Mouse (Mus musculus) CH12.LX (cell line): Measurements from ENCODE around the gene Tspan9. TPM values are rescaled to one million over a fixed set of nuclear protein-coding genes. Genes with fewer than 3 reads are reported as not detected.

ENCODE experiments used
- DNase-seq: peaks from one replicate; pipeline ENCODE4 v3.0.0-alpha.2; 2013; ENCODE audit errors: extremely low read depth
- H3K27ac ChIP-seq: 2 replicates; pipeline ENCODE4 v1.5.1; 2012; ENCODE audit warnings: low read depth, mild to moderate bottlenecking, control low read depth, moderate library complexity; ENCODE audit not compliant: insufficient read depth
- H3K27me3 ChIP-seq: replicated peaks from 2 replicates; pipeline ENCODE3; 2012; ENCODE audit warnings: inconsistent platforms
- H3K36me3 ChIP-seq, 2 experiments: replicated peaks in 1 of 2; 2 replicates each; pipeline versions ENCODE3 to v1.6.1; 2012; ENCODE audit warnings: inconsistent platforms in 1 of 2, low read length in 1 of 2, mild to moderate bottlenecking in 1 of 2, mixed read lengths in 1 of 2, moderate library complexity in 1 of 2; ENCODE audit not compliant: control insufficient read depth in 1 of 2, insufficient read depth in 1 of 2
- H3K4me1 ChIP-seq, 2 experiments: 2 replicates each; pipeline ENCODE4 v1.6.1; 2012; ENCODE audit warnings: inconsistent platforms in 1 of 2, moderate library complexity in 1 of 2; ENCODE audit not compliant: insufficient read depth in 2 of 2, control insufficient read depth in 1 of 2
- H3K4me2 ChIP-seq: 2 replicates; pipeline ENCODE4 v1.6.1; 2012; ENCODE audit warnings: low read depth, mild to moderate bottlenecking, control low read depth; ENCODE audit not compliant: poor library complexity, insufficient read depth, severe bottlenecking
- H3K4me3 ChIP-seq, 3 experiments: fragments of 150-350 bp in 1 of 3; sonication (generic) in 1 of 3; replicated peaks in 1 of 3; 2 replicates each; pipeline versions ENCODE3 to v1.5.1; 2011 to 2012; ENCODE audit warnings: low read depth in 2 of 3, low read length in 2 of 3, mild to moderate bottlenecking in 2 of 3, moderate library complexity in 2 of 3, control low read depth in 1 of 3, improper control_type of control experiment in 1 of 3, inconsistent platforms in 1 of 3, mixed read lengths in 1 of 3; ENCODE audit not compliant: poor library complexity in 1 of 3
- H3K79me2 ChIP-seq: replicated peaks from 2 replicates; pipeline ENCODE4 v1.6.1; 2012; ENCODE audit warnings: mild to moderate bottlenecking, moderate library complexity; ENCODE audit not compliant: control insufficient read depth, poor library complexity, insufficient read depth, severe bottlenecking; ENCODE audit errors: extremely low read depth
- H3K9ac ChIP-seq: 2 replicates; pipeline ENCODE4 v1.6.1; 2012; ENCODE audit warnings: low read depth, mild to moderate bottlenecking, control low read depth, moderate library complexity; ENCODE audit not compliant: insufficient read depth
- H3K9me3 ChIP-seq: replicated peaks from 2 replicates; pipeline ENCODE3; 2012; ENCODE audit warnings: low read length, inconsistent platforms, mixed read lengths
- CHD1 ChIP-seq: IDR thresholded peaks from 2 replicates; pipeline ENCODE4 v1.6.1; 2012; ENCODE audit warnings: low read depth, low read length, improper control_type of control experiment, inconsistent platforms
- CTCF ChIP-seq, 2 experiments: IDR thresholded peaks in 1 of 2; conservative IDR thresholded peaks in 1 of 2; 2 replicates each; pipeline ENCODE4 v1.5.1; 2011 to 2012; ENCODE audit warnings: low read depth in 2 of 2, low read length in 2 of 2, improper control_type of control experiment in 1 of 2, inconsistent platforms in 1 of 2, mild to moderate bottlenecking in 1 of 2, moderate library complexity in 1 of 2
- ELF1 ChIP-seq: IDR thresholded peaks from 2 replicates; pipeline ENCODE4 v1.6.1; 2014; ENCODE audit warnings: low read depth, mild to moderate bottlenecking, inconsistent platforms, low read length, improper control_type of control experiment
- ETS1 ChIP-seq: conservative IDR thresholded peaks from 2 replicates; pipeline ENCODE4 v1.6.1; 2012; ENCODE audit warnings: low read depth, mild to moderate bottlenecking, inconsistent platforms, low read length, improper control_type of control experiment, moderate library complexity
- HCFC1 ChIP-seq: IDR thresholded peaks from 2 replicates; pipeline ENCODE4 v1.6.1; 2012; ENCODE audit warnings: low read depth, mild to moderate bottlenecking, inconsistent platforms, low read length, improper control_type of control experiment
- IRF4 ChIP-seq: IDR thresholded peaks from 2 replicates; pipeline ENCODE4 v1.6.1; 2014; ENCODE audit warnings: low read depth, mild to moderate bottlenecking, inconsistent platforms, low read length, improper control_type of control experiment
- JUND ChIP-seq: conservative IDR thresholded peaks from 2 replicates; pipeline ENCODE4 v1.6.1; 2011; ENCODE audit warnings: low read depth, low read length, improper control_type of control experiment
- KAT2A ChIP-seq: IDR thresholded peaks from 2 replicates; pipeline ENCODE4 v1.6.1; 2012; ENCODE audit warnings: low read length, improper control_type of control experiment, inconsistent platforms; ENCODE audit not compliant: insufficient replicate concordance
- MEF2A ChIP-seq: IDR thresholded peaks from 2 replicates; pipeline ENCODE4 v1.6.1; 2014; ENCODE audit warnings: low read depth, mild to moderate bottlenecking, inconsistent platforms, low read length, improper control_type of control experiment, borderline replicate concordance
- MXI1 ChIP-seq: IDR thresholded peaks from 2 replicates; pipeline ENCODE4 v1.6.1; 2011; ENCODE audit warnings: mild to moderate bottlenecking, low read depth, low read length, improper control_type of control experiment
- MYC ChIP-seq: IDR thresholded peaks from 2 replicates; pipeline ENCODE4 v1.6.1; 2011; ENCODE audit warnings: low read depth, mild to moderate bottlenecking, improper control_type of control experiment, low read length
- RAD21 ChIP-seq: IDR thresholded peaks from 2 replicates; pipeline ENCODE4 v1.6.1; 2011; ENCODE audit warnings: low read depth, mild to moderate bottlenecking, low read length, improper control_type of control experiment, moderate library complexity
- RCOR1 ChIP-seq: conservative IDR thresholded peaks from 2 replicates; pipeline ENCODE4 v1.6.1; 2012; ENCODE audit warnings: low read depth, mild to moderate bottlenecking, inconsistent platforms, low read length, improper control_type of control experiment
- TCF12 ChIP-seq: IDR thresholded peaks from 2 replicates; pipeline ENCODE4 v1.6.1; 2014; ENCODE audit warnings: low read depth, mild to moderate bottlenecking, inconsistent platforms, low read length, improper control_type of control experiment
- UBTF ChIP-seq: IDR thresholded peaks from 2 replicates; pipeline ENCODE4 v1.6.1; 2012; ENCODE audit warnings: low read depth, mild to moderate bottlenecking, inconsistent platforms, low read length, improper control_type of control experiment, moderate library complexity
- USF1 ChIP-seq: IDR thresholded peaks from 2 replicates; pipeline ENCODE4 v1.6.1; 2014; ENCODE audit warnings: low read depth, mild to moderate bottlenecking, inconsistent platforms, low read length, improper control_type of control experiment
- USF2 ChIP-seq: conservative IDR thresholded peaks from 2 replicates; pipeline ENCODE4 v1.6.1; 2011; ENCODE audit warnings: low read depth, low read length, improper control_type of control experiment
- ZKSCAN1 ChIP-seq: IDR thresholded peaks from 2 replicates; pipeline ENCODE4 v1.6.1; 2012; ENCODE audit warnings: low read depth, inconsistent platforms, low read length, improper control_type of control experiment, borderline replicate concordance
- ZNF384 ChIP-seq: IDR thresholded peaks from 2 replicates; pipeline ENCODE4 v1.6.1; 2012; ENCODE audit warnings: low read depth, low read length, improper control_type of control experiment, inconsistent platforms
- dilution Hi-C: fragments of 300-500 bp; cut with MboI; formaldehyde crosslinking; loops from 2 replicates; pipeline ENCODE4 v1.14.3; 2020; ENCODE audit warnings: low sequenced_read_pairs; ENCODE audit not compliant: extremely low pct_unique_long_range_greater_than_20kb, extremely low pct_ligation_motif_present
- in situ Hi-C: fragments of 300-500 bp; cut with MboI; formaldehyde crosslinking; loops from 3 replicates; pipeline ENCODE4 v1.14.3; 2019; ENCODE audit warnings: low sequenced_read_pairs, low pct_ligation_motif_present, low pct_unique_long_range_greater_than_20kb, mixed read lengths
- polyA plus RNA-seq: library from polyadenylated mRNA; unstranded; fragments of >175 nt; gene quantifications from 2 replicates; pipeline ENCODE4 v1.2.1, GENCODE M21; 2012; ENCODE audit warnings: low read depth; ENCODE audit not compliant: insufficient read length
- total RNA-seq, 2 experiments: library from RNA; depleted of rRNA; stranded (reverse); fragments of 300-350 nt in 1 of 2; fragments of >200 nt in 1 of 2; gene quantifications; 2 replicates each; pipeline ENCODE4 v1.2.3; 2012 to 2014

The Tspan9 gene
- total and polyA plus RNA-seq, 3 experiments: 0.40 to 0.98 (median 0.71) TPM

GRCm38 (mm10) chr6:127996928-127997327, 146.5 kb downstream of the Tspan9 start:
- no peaks in the 10 kb centered on the region for H3K79me2 ChIP-seq
- H3K27ac ChIP-seq: no peak overlapping the region
- no peaks in the 10 kb centered on the region for H3K9me3 ChIP-seq
- TF ChIP-seq USF1 (no peak), ZKSCAN1 (no peak), MXI1 (no peak), HCFC1 (no peak), IRF4 (no peak), RAD21 (no peak), ZNF384 (no peak), MEF2A (no peak), CTCF (conservative IDR thresholded peaks at IDR 0.05 in 1 of 2, IDR thresholded peaks at IDR 0.05 in 1 of 2; ENCODE audit: low read depth in 2 of 2, low read length in 2 of 2) (no peak), UBTF (no peak), JUND (no peak)
- H3K9ac ChIP-seq: no peak overlapping the region
- dilution Hi-C loops: no loop called here
- no peak overlapping the region for H3K4me3 ChIP-seq
- no peak for DNase-seq
- H3K36me3 ChIP-seq: no peaks in the 10 kb centered on the region
- no peak overlapping the region for H3K4me2 ChIP-seq
- H3K27me3 ChIP-seq: peaks cover 92% of the 10 kb centered on the region
- no peaks in the 10 kb centered on the region for H3K4me1 ChIP-seq
- in situ Hi-C loops: no loop called here

GRCm38 (mm10) chr6:127992993-127993392, 150.4 kb downstream of the Tspan9 start:
- Histone ChIP-seq H3K79me2 (no peaks in the 10 kb centered on the region), H3K4me1 (no peaks in the 10 kb centered on the region), H3K27me3 (peaks cover 90% of the 10 kb centered on the region), H3K9ac (no peak overlapping the region), H3K27ac (no peak overlapping the region), H3K4me3 (no peak overlapping the region), H3K36me3 (no peaks in the 10 kb centered on the region), H3K9me3 (no peaks in the 10 kb centered on the region), H3K4me2 (no peak overlapping the region)
- in situ Hi-C loops (no loop called here), dilution Hi-C loops (no loop called here)
- DNase-seq: no peak
- TF ChIP-seq MYC (no peak), RCOR1 (no peak), UBTF (no peak), HCFC1 (no peak), JUND (no peak)

- in situ Hi-C loops: no loop called here
- no peak overlapping the region for H3K27ac ChIP-seq
- H3K4me3 ChIP-seq: no peak overlapping the region
- H3K9me3 ChIP-seq: no peaks in the 10 kb centered on the region
- TF ChIP-seq ELF1 (no peak), UBTF (no peak), JUND (no peak), ZKSCAN1 (no peak), USF2 (no peak), MEF2A (no peak), KAT2A (no peak), MYC (no peak), ETS1 (no peak), CHD1 (no peak), TCF12 (no peak)
- H3K27me3 ChIP-seq: peaks cover 95% of the 10 kb centered on the region
- no peak overlapping the region for H3K4me2 ChIP-seq
- H3K36me3 ChIP-seq: no peaks in the 10 kb centered on the region
- dilution Hi-C loops: no loop called here
- H3K9ac ChIP-seq: no peak overlapping the region
- DNase-seq: no peak
- no peaks in the 10 kb centered on the region for H3K4me1 ChIP-seq
- no peaks in the 10 kb centered on the region for H3K79me2 ChIP-seq
These were observed 151.8 kb downstream of the Tspan9 start for GRCm38 (mm10) chr6:127991509-127992176.
